Mouse (Mus musculus) small intestine, adult 2 months (tissue): ENCODE results near the gene Leprot.

Experiments
- CTCF ChIP-seq: fragments of 200-500 bp; IDR thresholded peaks from 2 replicates; pipeline ENCODE4 v1.5.1; 2012; ENCODE audit warnings: low read depth, mild to moderate bottlenecking, control low read depth, inconsistent platforms, low read length, moderate library complexity, mixed read lengths; ENCODE audit not compliant: insufficient replicate concordance, insufficient read length; ENCODE audit errors: extremely low read depth
- POLR2A ChIP-seq: fragments of 200-500 bp; IDR thresholded peaks from 2 replicates; pipeline ENCODE4 v1.6.1; 2012; ENCODE audit warnings: low read depth, mild to moderate bottlenecking, control low read depth, inconsistent platforms, low read length, moderate library complexity

DNA sequence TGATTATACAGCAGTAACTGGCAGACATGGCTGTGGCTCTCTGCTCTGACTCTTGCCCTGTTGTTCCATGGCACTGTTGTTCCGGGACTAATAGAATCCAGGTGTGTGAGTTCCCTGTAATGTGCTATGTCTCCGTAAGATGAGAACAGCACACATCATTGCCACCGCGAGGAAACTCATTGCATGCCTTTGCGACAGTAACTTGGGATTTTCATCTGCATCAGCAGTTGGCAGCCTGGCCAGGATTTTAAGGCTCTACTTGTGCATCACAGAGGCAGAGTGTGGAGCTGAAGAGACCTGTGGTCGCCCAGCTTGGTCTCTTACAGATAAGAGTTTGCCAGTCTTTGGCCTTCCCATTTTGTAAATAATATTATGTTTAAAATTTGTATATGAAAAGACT is 6.7 kb downstream of the Leprot start:
- TF ChIP-seq POLR2A, result no peak
- TF ChIP-seq CTCF, result no peak
